Mouse (Mus musculus) right cerebral cortex, postnatal 10 days (tissue): Measurements from ENCODE around the gene Gm9745.
"Not testable (repeated sequence)": the region's sequence is repeated elsewhere in the genome, so short reads cannot be mapped to it uniquely, and the experiment has no call there.

Source experiments
- DNase-seq, 2 experiments: peaks; one replicate each; pipeline ENCODE4 v3.0.0; 2021; ENCODE audit warnings: low spot score in 2 of 2

Gene Gm9745

DNA sequence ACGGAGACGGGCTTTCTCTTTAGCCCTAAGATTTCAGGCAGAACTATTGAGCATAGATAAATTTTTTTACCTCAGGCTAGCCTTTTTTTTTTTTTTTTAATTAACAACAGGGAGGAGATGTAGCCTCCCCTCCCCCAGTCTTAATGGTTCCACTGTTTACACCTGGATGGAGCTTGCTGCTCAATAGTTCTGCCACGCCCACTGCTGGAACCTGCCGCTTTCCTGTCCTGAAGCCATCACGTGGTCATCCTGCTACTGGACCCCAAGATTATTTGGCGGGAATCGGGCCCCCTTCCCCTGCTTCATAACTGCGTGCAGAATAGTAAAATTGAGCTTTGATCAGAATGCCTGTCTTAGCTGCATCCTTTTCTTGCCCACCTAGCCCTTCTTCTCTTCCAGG lies 34.1 kb downstream of the Gm9745 start:
- DNase-seq: not testable (repeated sequence)

- not testable (repeated sequence) for DNase-seq
Observed at GRCm38 (mm10) chr13:8905986-8906385, 42.0 kb downstream of the Gm9745 start.
